Mouse (Mus musculus) forebrain, embryonic 11.5 days (tissue): ENCODE measurements at regions not wholly inside any gene's neighbourhood (a gene's known extent, or its start where the extent isn't known, plus 50 kb on each side); places are given as distances from the start of the nearest gene placed in this dataset.

ENCODE experiments used
- ATAC-seq: fragments of 200-750 bp; cut with Nextera tagmentation; replicated peaks from 2 replicates; pipeline ENCODE4 v1.8.0; 2017; ENCODE audit warnings: moderate TSS enrichment; ENCODE audit not compliant: low FRiP score
- DNase-seq: peaks from one replicate; pipeline ENCODE4 v3.0.0-alpha.2; 2017; ENCODE audit warnings: low spot score
- H3K27ac ChIP-seq: fragments of 300-500 bp; sonication (generic); 2 replicates; pipeline ENCODE4 v1.5.1; 2014; ENCODE audit warnings: low read depth, low read length
- H3K27me3 ChIP-seq: fragments of 300-500 bp; sonication (generic); 2 replicates; pipeline ENCODE4 v1.6.1; 2014; ENCODE audit warnings: mild to moderate bottlenecking, low read length, mixed read lengths; ENCODE audit not compliant: control insufficient read depth, insufficient read depth
- H3K36me3 ChIP-seq: fragments of 300-500 bp; sonication (generic); 2 replicates; pipeline ENCODE4 v1.6.1; 2014; ENCODE audit warnings: mild to moderate bottlenecking, low read length, moderate library complexity, mixed read lengths; ENCODE audit not compliant: control insufficient read depth, insufficient read depth
- H3K4me1 ChIP-seq: fragments of 300-500 bp; sonication (generic); replicated peaks from 2 replicates; pipeline ENCODE4 v1.6.1; 2014; ENCODE audit warnings: low read length, mixed read lengths; ENCODE audit not compliant: control insufficient read depth, insufficient read depth
- H3K4me2 ChIP-seq: fragments of 300-500 bp; sonication (generic); 2 replicates; pipeline ENCODE4 v1.6.1; 2014; ENCODE audit warnings: low read depth, mild to moderate bottlenecking, low read length, moderate library complexity, mixed read lengths; ENCODE audit not compliant: severe bottlenecking
- H3K4me3 ChIP-seq: fragments of 300-500 bp; sonication (generic); 2 replicates; pipeline ENCODE4 v1.5.1; 2014; ENCODE audit warnings: low read depth, low read length
- H3K9ac ChIP-seq: fragments of 300-500 bp; sonication (generic); 2 replicates; pipeline ENCODE4 v1.6.1; 2014; ENCODE audit warnings: low read length
- H3K9me3 ChIP-seq: fragments of 300-500 bp; sonication (generic); 2 replicates; pipeline ENCODE4 v1.6.1; 2016; ENCODE audit warnings: low read length, mixed read lengths; ENCODE audit not compliant: control insufficient read depth
- WGBS: fragments of 180-500 bp; shearing (Covaris S2); extraction: QIAGEN DNeasy Blood & Tissue Kit; methylation state at CpG from one replicate; pipeline ENCODE4 v1.1.7; 2014; 5-methylcytosine and 5-hydroxymethylcytosine counted together

- Histone ChIP-seq H3K9ac (no peak overlapping the region), H3K27ac (no peak overlapping the region), H3K4me3 (no peak overlapping the region), H3K9me3 (no peaks in the 10 kb centered on the region), H3K4me1 (no peaks in the 10 kb centered on the region), H3K27me3 (no peaks in the 10 kb centered on the region), H3K4me2 (no peak overlapping the region), H3K36me3 (no peaks in the 10 kb centered on the region)
- no peak for ATAC-seq
- no peak for DNase-seq
- WGBS, result 47% methylated on average over 6 of the region's 6 CpGs
Observed at GRCm38 (mm10) chr13:111050097-111050496, 204.7 kb upstream of the Actbl2 start.

- 89% methylated on average over 2 of the region's 2 CpGs for WGBS
- Histone ChIP-seq H3K4me3 (no peak overlapping the region), H3K4me1 (no peaks in the 10 kb centered on the region), H3K27me3 (no peaks in the 10 kb centered on the region), H3K9ac (no peak overlapping the region), H3K9me3 (no peaks in the 10 kb centered on the region), H3K27ac (no peak overlapping the region), H3K36me3 (no peaks in the 10 kb centered on the region), H3K4me2 (no peak overlapping the region)
- no peak for ATAC-seq
- no peak for DNase-seq
Observed at GRCm38 (mm10) chr13:111055817-111056216, 199.0 kb upstream of the Actbl2 start.

- no peak for ATAC-seq
- H3K36me3 ChIP-seq, result no peaks in the 10 kb centered on the region
- H3K4me1 ChIP-seq, result no peaks in the 10 kb centered on the region
- no peak for DNase-seq
- no peaks in the 10 kb centered on the region for H3K27me3 ChIP-seq
- no peak overlapping the region for H3K4me2 ChIP-seq
- H3K9me3 ChIP-seq, result no peaks in the 10 kb centered on the region
- H3K4me3 ChIP-seq, result no peak overlapping the region
- no peak overlapping the region for H3K27ac ChIP-seq
- WGBS, result 87% methylated on average over 2 of the region's 2 CpGs
- H3K9ac ChIP-seq, result no peak overlapping the region
Observed at GRCm38 (mm10) chr13:111087753-111088152, 167.1 kb upstream of the Actbl2 start.

- 87% methylated on average over 5 of the region's 5 CpGs for WGBS
- H3K36me3 ChIP-seq, result no peaks in the 10 kb centered on the region
- H3K9me3 ChIP-seq, result no peaks in the 10 kb centered on the region
- no peaks in the 10 kb centered on the region for H3K4me1 ChIP-seq
- no peak overlapping the region for H3K4me2 ChIP-seq
- no peak overlapping the region for H3K4me3 ChIP-seq
- ATAC-seq (no peak), DNase-seq (no peak)
- H3K9ac ChIP-seq, result no peak overlapping the region
- H3K27me3 ChIP-seq, result no peaks in the 10 kb centered on the region
- H3K27ac ChIP-seq, result no peak overlapping the region
Observed at GRCm38 (mm10) chr13:111096071-111096470, 158.7 kb upstream of the Actbl2 start.

- Histone ChIP-seq H3K36me3 (no peaks in the 10 kb centered on the region), H3K9me3 (no peaks in the 10 kb centered on the region), H3K27me3 (no peaks in the 10 kb centered on the region), H3K4me2 (no peak overlapping the region), H3K4me1 (no peaks in the 10 kb centered on the region), H3K9ac (no peak overlapping the region), H3K4me3 (no peak overlapping the region), H3K27ac (no peak overlapping the region)
- ATAC-seq (no peak), DNase-seq (no peak)
- 87% methylated on average over 4 of the region's 4 CpGs for WGBS
Observed at GRCm38 (mm10) chr13:111097336-111097735, 157.5 kb upstream of the Actbl2 start.

- Histone ChIP-seq H3K4me3 (no peak overlapping the region), H3K36me3 (no peaks in the 10 kb centered on the region), H3K9ac (no peak overlapping the region), H3K9me3 (no peaks in the 10 kb centered on the region), H3K27ac (no peak overlapping the region), H3K4me2 (no peak overlapping the region), H3K4me1 (no peaks in the 10 kb centered on the region), H3K27me3 (no peaks in the 10 kb centered on the region)
- ATAC-seq, result no peak
- no peak for DNase-seq
- 56% methylated on average over 2 of the region's 2 CpGs for WGBS
Observed at GRCm38 (mm10) chr13:111098738-111099137, 156.1 kb upstream of the Actbl2 start.

- 84% methylated on average over 6 of the region's 6 CpGs for WGBS
Observed at GRCm38 (mm10) chr13:111099252-111099651, 155.6 kb upstream of the Actbl2 start.

GRCm38 (mm10) chr13:111100448-111100847 is 154.4 kb upstream of the Actbl2 start:
- WGBS, result 91% methylated on average over 1 of the region's 1 CpGs
- Histone ChIP-seq H3K27ac (no peak overlapping the region), H3K4me2 (no peak overlapping the region), H3K9me3 (no peaks in the 10 kb centered on the region), H3K27me3 (no peaks in the 10 kb centered on the region), H3K4me3 (no peak overlapping the region), H3K9ac (no peak overlapping the region), H3K36me3 (no peaks in the 10 kb centered on the region), H3K4me1 (no peaks in the 10 kb centered on the region)
- no peak for DNase-seq
- 0 out of 2 replicates have a peak, but pooled peaks have one; percentile 44 for ATAC-seq

More at GRCm38 (mm10) chr13:111099252-111099651, 155.6 kb upstream of the Actbl2 start:
- Histone ChIP-seq H3K36me3 (no peaks in the 10 kb centered on the region), H3K4me2 (no peak overlapping the region), H3K4me1 (no peaks in the 10 kb centered on the region), H3K9me3 (no peaks in the 10 kb centered on the region), H3K27me3 (no peaks in the 10 kb centered on the region), H3K27ac (no peak overlapping the region), H3K9ac (no peak overlapping the region), H3K4me3 (no peak overlapping the region)
- no peak for ATAC-seq
- no peak for DNase-seq

- no peaks in the 10 kb centered on the region for H3K9me3 ChIP-seq
- DNase-seq (no peak), ATAC-seq (no peak)
- no peak overlapping the region for H3K4me3 ChIP-seq
- no peaks in the 10 kb centered on the region for H3K4me1 ChIP-seq
- H3K27me3 ChIP-seq, result no peaks in the 10 kb centered on the region
- no peaks in the 10 kb centered on the region for H3K36me3 ChIP-seq
- H3K27ac ChIP-seq, result no peak overlapping the region
- no peak overlapping the region for H3K9ac ChIP-seq
- 90% methylated on average over 4 of the region's 4 CpGs for WGBS
- H3K4me2 ChIP-seq, result no peak overlapping the region
Observed at GRCm38 (mm10) chr13:111104567-111105219, 150.1 kb upstream of the Actbl2 start.
